Mouse (Mus musculus): Measurements from ENCODE around the gene Adad2.

DNA sequence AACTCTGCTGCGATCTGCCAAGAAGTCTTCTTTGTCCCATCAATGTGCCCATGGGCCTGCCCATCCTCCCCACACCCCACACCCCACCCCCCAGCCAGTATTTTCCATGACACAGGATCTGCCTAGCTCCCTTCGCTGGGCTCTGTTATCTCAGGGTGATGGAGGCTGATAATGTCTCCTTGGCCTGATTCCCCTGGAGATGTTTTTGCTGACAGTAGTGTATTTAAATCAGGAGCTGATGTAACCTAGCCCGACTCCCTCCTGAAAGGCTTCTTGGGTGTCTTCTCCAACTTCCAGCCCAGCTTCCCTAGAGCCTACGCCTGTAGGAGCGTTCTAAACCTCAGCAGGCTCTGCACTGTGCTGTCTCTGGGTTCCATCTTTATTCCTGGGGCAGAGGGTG is 6.3 kb downstream of the Adad2 start:
- no peak for TF ChIP-seq CTCF (IDR thresholded peaks at IDR 0.05; ENCODE audit: borderline replicate concordance, insufficient read depth, low read depth, low read length)
- TF ChIP-seq POLR2A (IDR thresholded peaks at IDR 0.05; ENCODE audit: borderline replicate concordance, insufficient read depth, low read length): no peak
